Mouse (Mus musculus): ENCODE data around the gene Rnh1. TPM values are rescaled to one million over a fixed set of nuclear protein-coding genes. Genes with fewer than 3 reads are reported as not detected.

Gene Rnh1
- total and polyA plus RNA-seq, 3 experiments, result 84.7 to 133 (median 95.5) TPM

- dilution Hi-C loops (cut with MboI; ENCODE audit: extremely low pct_ligation_motif_present, extremely low pct_unique_long_range_greater_than_20kb, low sequenced_read_pairs) (no loop called here), in situ Hi-C loops (cut with MboI; ENCODE audit: low pct_ligation_motif_present, low pct_unique_long_range_greater_than_20kb, low sequenced_read_pairs) (no loop called here)
- TF ChIP-seq UBTF (IDR thresholded peaks at IDR 0.05; ENCODE audit: low read depth, low read length) (no peak), ZMIZ1 (IDR thresholded peaks at IDR 0.05; ENCODE audit: low read depth, low read length) (no peak), EP300 (IDR thresholded peaks at IDR 0.05; ENCODE audit: low read length) (no peak), ZNF384 (IDR thresholded peaks at IDR 0.05; ENCODE audit: low read depth, low read length) (no peak), KAT2A (IDR thresholded peaks at IDR 0.05; ENCODE audit: insufficient replicate concordance, low read length) (no peak), SMC3 (IDR thresholded peaks at IDR 0.05; ENCODE audit: low read depth, low read length) (no peak), USF2 (conservative IDR thresholded peaks at IDR 0.05; ENCODE audit: low read depth, low read length) (no peak), RAD21 (IDR thresholded peaks at IDR 0.05; ENCODE audit: low read depth, low read length) (no peak), SIN3A (IDR thresholded peaks at IDR 0.05; ENCODE audit: low read length) (no peak)
- Histone ChIP-seq H3K27me3 (replicated peaks) (no peaks in the 10 kb centered on the region), H3K27ac (ENCODE audit: insufficient read depth, low read depth) (no peak overlapping the region), H3K79me2 (replicated peaks; ENCODE audit: control insufficient read depth, extremely low read depth, insufficient read depth, poor library complexity, severe bottlenecking) (no peaks in the 10 kb centered on the region), H3K4me1 (ENCODE audit: control insufficient read depth in 1 of 2, insufficient read depth in 2 of 2) (peaks cover 2 to 7% of the 10 kb centered on the region in 2 experiments; a peak in 1 of 4 replicates), H3K36me3 (replicated peaks in 1 of 2; ENCODE audit: control insufficient read depth in 1 of 2, insufficient read depth in 1 of 2, low read length in 1 of 2) (peaks cover 14 to 77% of the 10 kb centered on the region in 2 experiments), H3K4me3 (replicated peaks in 1 of 3; ENCODE audit: low read depth in 2 of 3, low read length in 2 of 3, poor library complexity in 1 of 3) (no peak overlapping the region), H3K9ac (ENCODE audit: insufficient read depth, low read depth) (no peak overlapping the region), H3K4me2 (ENCODE audit: insufficient read depth, low read depth, poor library complexity, severe bottlenecking) (no peak overlapping the region), H3K9me3 (replicated peaks; ENCODE audit: low read length) (no peaks in the 10 kb centered on the region)
- DNase-seq (ENCODE audit: extremely low read depth), result no peak
These were observed 28.0 kb downstream of the Rnh1 start for GRCm38 (mm10) chr7:141144650-141145049.

- Histone ChIP-seq H3K4me1 (ENCODE audit: control insufficient read depth in 1 of 2, insufficient read depth in 2 of 2) (peaks cover 2 to 7% of the 10 kb centered on the region in 2 experiments; a peak in 1 of 4 replicates), H3K9ac (ENCODE audit: insufficient read depth, low read depth) (no peak overlapping the region), H3K36me3 (replicated peaks in 1 of 2; ENCODE audit: control insufficient read depth in 1 of 2, insufficient read depth in 1 of 2, low read length in 1 of 2) (peaks cover 18 to 80% of the 10 kb centered on the region in 2 experiments), H3K27me3 (replicated peaks) (no peaks in the 10 kb centered on the region), H3K79me2 (replicated peaks; ENCODE audit: control insufficient read depth, extremely low read depth, insufficient read depth, poor library complexity, severe bottlenecking) (no peaks in the 10 kb centered on the region), H3K4me2 (ENCODE audit: insufficient read depth, low read depth, poor library complexity, severe bottlenecking) (no peak overlapping the region), H3K4me3 (replicated peaks in 1 of 3; ENCODE audit: low read depth in 2 of 3, low read length in 2 of 3, poor library complexity in 1 of 3) (no peak overlapping the region), H3K27ac (ENCODE audit: insufficient read depth, low read depth) (no peak overlapping the region), H3K9me3 (replicated peaks; ENCODE audit: low read length) (no peaks in the 10 kb centered on the region)
- in situ Hi-C loops (cut with MboI; ENCODE audit: low pct_ligation_motif_present, low pct_unique_long_range_greater_than_20kb, low sequenced_read_pairs) (no loop called here), dilution Hi-C loops (cut with MboI; ENCODE audit: extremely low pct_ligation_motif_present, extremely low pct_unique_long_range_greater_than_20kb, low sequenced_read_pairs) (no loop called here)
- TF ChIP-seq MEF2A (IDR thresholded peaks at IDR 0.05; ENCODE audit: borderline replicate concordance, low read depth, low read length) (no peak), TCF12 (IDR thresholded peaks at IDR 0.05; ENCODE audit: low read depth, low read length) (no peak), ZNF384 (IDR thresholded peaks at IDR 0.05; ENCODE audit: low read depth, low read length) (no peak), ETS1 (conservative IDR thresholded peaks at IDR 0.05; ENCODE audit: low read depth, low read length) (no peak), ZKSCAN1 (IDR thresholded peaks at IDR 0.05; ENCODE audit: borderline replicate concordance, low read depth, low read length) (no peak), E2F4 (IDR thresholded peaks at IDR 0.05; ENCODE audit: insufficient replicate concordance, low read depth, low read length) (no peak), ELF1 (IDR thresholded peaks at IDR 0.05; ENCODE audit: low read depth, low read length) (no peak), TBP (conservative IDR thresholded peaks at IDR 0.05; ENCODE audit: low read depth, low read length) (no peak), PAX5 (IDR thresholded peaks at IDR 0.05; ENCODE audit: low read length) (no peak), JUND (conservative IDR thresholded peaks at IDR 0.05; ENCODE audit: low read depth, low read length) (no peak), CHD1 (IDR thresholded peaks at IDR 0.05; ENCODE audit: low read depth, low read length) (no peak), ZC3H11A (IDR thresholded peaks at IDR 0.05; ENCODE audit: low read depth, low read length) (no peak), SIN3A (IDR thresholded peaks at IDR 0.05; ENCODE audit: low read length) (no peak), KAT2A (IDR thresholded peaks at IDR 0.05; ENCODE audit: insufficient replicate concordance, low read length) (no peak), HCFC1 (IDR thresholded peaks at IDR 0.05; ENCODE audit: low read depth, low read length) (no peak), BHLHE40 (IDR thresholded peaks at IDR 0.05; ENCODE audit: low read depth, low read length) (no peak), MAFK (IDR thresholded peaks at IDR 0.05; ENCODE audit: insufficient replicate concordance, low read length) (no peak), MXI1 (IDR thresholded peaks at IDR 0.05; ENCODE audit: low read depth, low read length) (no peak), CTCF (conservative IDR thresholded peaks at IDR 0.05 in 1 of 2, IDR thresholded peaks at IDR 0.05 in 1 of 2; ENCODE audit: low read depth in 2 of 2, low read length in 2 of 2) (no peak)
- no peak for DNase-seq (ENCODE audit: extremely low read depth)
These were observed 28.8 kb downstream of the Rnh1 start for GRCm38 (mm10) chr7:141143861-141144260.

Data from CH12.LX (cell line).